Mouse (Mus musculus) kidney, embryonic 14.5 days (tissue): Measurements from ENCODE around the gene Pde4b. TPM values are rescaled to one million over a fixed set of nuclear protein-coding genes. Genes with fewer than 3 reads are reported as not detected.

Source experiments
- ATAC-seq: fragments of 200-750 bp; cut with Nextera tagmentation; 2 replicates; pipeline ENCODE4 v1.8.0; 2017; ENCODE audit warnings: moderate number of reproducible peaks, mild to moderate bottlenecking, moderate TSS enrichment, moderate library complexity; ENCODE audit not compliant: low FRiP score, low TSS enrichment
- H3K27ac ChIP-seq: fragments of 300-500 bp; sonication (generic); 2 replicates; pipeline ENCODE4 v1.5.1; 2014; ENCODE audit warnings: low read depth, mild to moderate bottlenecking, low read length, moderate library complexity, mixed read lengths
- H3K27me3 ChIP-seq: fragments of 300-500 bp; sonication (generic); 2 replicates; pipeline ENCODE4 v1.6.1; 2014; ENCODE audit warnings: mild to moderate bottlenecking, low read length; ENCODE audit not compliant: control insufficient read depth, insufficient read depth
- H3K36me3 ChIP-seq: fragments of 300-500 bp; sonication (generic); 2 replicates; pipeline ENCODE4 v1.6.1; 2014; ENCODE audit warnings: low read length, mixed read lengths; ENCODE audit not compliant: control insufficient read depth, insufficient read depth
- H3K4me1 ChIP-seq: fragments of 300-500 bp; sonication (generic); 2 replicates; pipeline ENCODE4 v1.6.1; 2014; ENCODE audit warnings: low read length, mixed read lengths; ENCODE audit not compliant: control insufficient read depth, insufficient read depth
- H3K4me2 ChIP-seq: fragments of 300-500 bp; sonication (generic); replicated peaks from 2 replicates; pipeline ENCODE4 v1.6.1; 2014; ENCODE audit warnings: low read depth, mild to moderate bottlenecking, low read length
- H3K4me3 ChIP-seq: fragments of 300-500 bp; sonication (generic); 2 replicates; pipeline ENCODE4 v1.5.1; 2014; ENCODE audit warnings: mild to moderate bottlenecking, low read length
- H3K9ac ChIP-seq: fragments of 300-500 bp; sonication (generic); 2 replicates; pipeline ENCODE4 v1.6.1; 2014; ENCODE audit warnings: low read depth, mild to moderate bottlenecking, low read length, moderate library complexity
- H3K9me3 ChIP-seq: fragments of 300-500 bp; sonication (generic); 2 replicates; pipeline ENCODE4 v1.6.1; 2016; ENCODE audit warnings: low read length; ENCODE audit not compliant: control insufficient read depth
- WGBS: fragments of 180-500 bp; shearing (Covaris S2); extraction: QIAGEN DNeasy Blood & Tissue Kit; methylation state at CpG from one replicate; pipeline ENCODE4 v1.1.7; 2014; 5-methylcytosine and 5-hydroxymethylcytosine counted together
- polyA plus RNA-seq: library from polyadenylated mRNA; unstranded; fragments of >200 nt; fragmentation: Nextera tagmentation; extraction: Ambion mirVana; gene quantifications from 2 replicates; pipeline ENCODE4 v1.2.1, GENCODE M21; 2014

Pde4b gene
- polyA plus RNA-seq, 1 experiment from 2014 or later, result 10.4 TPM

DNA sequence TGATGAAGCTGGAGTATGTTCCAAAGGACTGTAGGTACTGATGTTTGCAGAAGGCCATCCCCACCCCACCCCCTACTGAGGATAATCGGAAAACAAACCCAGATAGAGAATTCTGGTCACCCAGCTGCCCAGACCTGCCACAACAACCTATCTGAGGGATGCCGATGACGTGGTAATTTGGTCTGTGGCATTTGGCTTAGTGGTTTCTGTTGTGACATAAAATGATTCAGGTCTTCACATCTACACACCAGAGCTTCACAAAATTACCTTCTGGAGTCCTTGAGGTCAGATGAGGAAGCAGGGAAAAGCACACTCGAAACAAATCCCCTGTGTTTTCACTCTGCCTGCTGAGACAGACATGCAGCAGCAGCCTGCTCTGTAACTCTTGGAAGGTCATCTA, 444.4 kb downstream of the Pde4b start:
- Histone ChIP-seq H3K27me3 (no peaks in the 10 kb centered on the region), H3K4me2 (no peak overlapping the region), H3K4me3 (no peak overlapping the region), H3K27ac (no peak overlapping the region), H3K9me3 (no peaks in the 10 kb centered on the region), H3K36me3 (no peaks in the 10 kb centered on the region), H3K4me1 (no peaks in the 10 kb centered on the region), H3K9ac (no peak overlapping the region)
- no peak for ATAC-seq
- WGBS, result 63% methylated on average over 4 of the region's 4 CpGs

DNA sequence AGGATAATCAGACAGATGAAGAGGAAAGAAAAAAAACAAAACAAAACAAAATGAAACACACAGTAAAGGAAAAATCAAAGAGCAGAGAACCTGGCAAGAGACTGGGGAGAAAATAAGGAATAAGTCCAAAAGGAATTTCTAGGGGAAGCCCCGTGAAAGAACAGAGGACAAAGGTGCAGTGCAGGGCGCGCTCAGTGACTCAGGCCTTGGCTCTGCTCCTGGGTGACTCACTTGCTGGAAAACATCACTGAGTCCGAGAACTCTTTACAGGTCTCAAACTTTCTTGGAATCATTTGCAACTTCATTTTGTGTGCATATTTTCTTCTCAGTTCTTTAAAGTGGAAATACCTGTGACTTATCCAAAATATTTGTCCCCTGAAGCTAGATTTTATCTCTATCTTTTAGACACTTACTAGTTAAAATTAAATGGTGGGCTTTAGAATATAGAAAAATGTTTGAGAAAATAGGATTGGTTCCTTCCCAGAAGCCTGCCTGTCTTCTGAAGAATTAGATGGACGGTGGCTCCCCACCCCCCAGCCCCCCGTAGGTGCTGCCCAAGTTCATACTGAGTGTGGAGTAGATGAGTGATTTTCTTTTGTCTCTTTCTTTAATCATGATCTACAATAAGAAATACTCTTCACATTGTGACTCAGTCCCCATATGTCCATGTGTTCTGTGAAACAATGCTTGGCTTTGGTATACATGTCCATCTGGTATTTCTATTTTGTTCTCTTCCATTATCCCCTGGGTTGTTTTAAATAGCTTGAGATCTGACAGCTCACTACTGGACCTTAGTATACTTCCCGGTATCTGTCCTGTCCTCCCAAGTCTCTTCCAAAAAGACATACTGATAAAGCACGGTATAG, 446.1 kb downstream of the Pde4b start:
- H3K9me3 ChIP-seq, result no peaks in the 10 kb centered on the region
- H3K4me1 ChIP-seq, result no peaks in the 10 kb centered on the region
- H3K9ac ChIP-seq, result no peak overlapping the region
- no peak for ATAC-seq
- H3K27ac ChIP-seq, result no peak overlapping the region
- H3K4me3 ChIP-seq, result no peak overlapping the region
- WGBS, result 74% methylated on average over 8 of the region's 8 CpGs
- no peaks in the 10 kb centered on the region for H3K27me3 ChIP-seq
- H3K4me2 ChIP-seq, result no peak overlapping the region
- no peaks in the 10 kb centered on the region for H3K36me3 ChIP-seq

DNA sequence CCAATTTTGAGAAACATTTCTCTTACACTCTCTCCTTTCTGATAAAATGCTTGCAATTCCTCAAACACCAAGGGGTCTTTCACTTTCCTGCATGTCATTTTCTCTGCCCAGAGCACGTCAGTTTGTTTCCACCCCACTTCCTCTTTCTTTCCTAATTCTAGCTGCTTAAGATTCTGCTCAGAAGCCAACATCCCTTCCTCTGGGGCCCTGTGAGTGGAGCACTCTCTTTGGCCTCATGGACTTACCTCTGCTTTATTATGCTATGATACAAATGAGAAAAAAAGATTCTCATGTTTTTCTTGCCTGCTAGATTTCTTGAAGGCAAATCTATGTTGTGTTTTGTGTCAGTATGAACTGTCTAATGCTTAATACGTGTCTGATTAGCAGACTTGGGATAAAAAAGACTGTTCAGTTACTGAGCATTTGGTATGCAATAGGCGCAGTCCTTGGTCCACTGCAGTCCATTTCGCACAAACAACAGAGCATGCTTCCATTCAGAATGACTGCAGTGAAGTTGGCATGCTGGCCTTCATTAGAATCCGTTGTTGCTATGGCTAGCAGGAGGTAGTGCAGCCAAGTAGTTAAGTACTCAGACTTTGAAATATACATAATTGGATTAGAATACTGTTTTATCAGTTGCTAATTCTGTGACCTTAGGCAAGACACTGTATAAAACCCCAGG, 446.8 kb downstream of the Pde4b start:
- no peaks in the 10 kb centered on the region for H3K9me3 ChIP-seq
- no peak for ATAC-seq
- no peaks in the 10 kb centered on the region for H3K4me1 ChIP-seq
- H3K27ac ChIP-seq, result no peak overlapping the region
- no peak overlapping the region for H3K9ac ChIP-seq
- no peak overlapping the region for H3K4me2 ChIP-seq
- H3K4me3 ChIP-seq, result no peak overlapping the region
- H3K27me3 ChIP-seq, result no peaks in the 10 kb centered on the region
- 78% methylated on average over 5 of the region's 5 CpGs for WGBS
- no peaks in the 10 kb centered on the region for H3K36me3 ChIP-seq

DNA sequence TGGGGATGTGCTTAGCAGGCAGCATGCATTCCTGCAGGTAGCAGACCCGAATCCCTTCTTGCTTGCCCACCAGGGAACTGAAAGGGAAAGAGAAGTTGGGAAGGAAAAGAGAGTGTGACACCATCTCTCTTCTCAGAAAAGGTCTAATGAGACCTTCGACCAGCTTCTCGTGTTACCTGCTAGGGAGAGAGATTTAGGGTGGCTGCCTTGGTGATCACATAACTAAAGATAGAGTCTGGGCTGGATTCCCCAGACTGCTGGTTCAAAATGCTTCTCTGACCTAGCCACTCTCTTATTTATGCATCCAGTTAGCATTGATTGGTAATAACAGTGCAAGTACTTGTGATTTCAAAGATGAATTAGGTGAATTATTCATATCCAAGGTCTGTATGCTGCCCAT, 448.5 kb downstream of the Pde4b start:
- ATAC-seq, result no peak
- Histone ChIP-seq H3K9me3 (no peaks in the 10 kb centered on the region), H3K27me3 (no peaks in the 10 kb centered on the region), H3K4me1 (no peaks in the 10 kb centered on the region), H3K4me2 (no peak overlapping the region), H3K4me3 (no peak overlapping the region), H3K27ac (no peak overlapping the region), H3K36me3 (no peaks in the 10 kb centered on the region), H3K9ac (no peak overlapping the region)
- WGBS, result 60% methylated on average over 3 of the region's 3 CpGs

DNA sequence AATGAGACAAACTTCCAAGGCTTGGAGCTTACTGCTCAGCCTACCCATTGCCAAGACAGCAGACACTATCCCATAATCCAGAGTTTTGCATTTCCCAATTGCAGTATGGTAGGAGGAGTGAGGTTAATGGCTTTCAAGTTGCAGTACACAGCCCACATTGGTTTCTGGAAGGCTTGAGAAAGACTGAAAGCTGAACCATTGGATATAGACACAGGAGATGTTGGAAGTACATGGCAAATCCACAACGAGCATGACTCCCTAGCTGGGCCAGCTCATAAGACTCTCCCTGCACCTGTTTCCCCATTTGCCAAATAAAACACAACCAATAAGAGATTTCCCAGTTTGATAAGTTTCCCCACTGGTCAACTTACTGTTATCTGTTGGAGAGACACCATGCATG, 450.9 kb downstream of the Pde4b start:
- H3K4me1 ChIP-seq, result no peaks in the 10 kb centered on the region
- H3K9me3 ChIP-seq, result no peaks in the 10 kb centered on the region
- no peaks in the 10 kb centered on the region for H3K36me3 ChIP-seq
- H3K4me3 ChIP-seq, result no peak overlapping the region
- no peak for ATAC-seq
- H3K27me3 ChIP-seq, result no peaks in the 10 kb centered on the region
- H3K9ac ChIP-seq, result no peak overlapping the region
- H3K27ac ChIP-seq, result no peak overlapping the region
- no peak overlapping the region for H3K4me2 ChIP-seq
- WGBS, result 83% methylated on average over 1 of the region's 1 CpGs

DNA sequence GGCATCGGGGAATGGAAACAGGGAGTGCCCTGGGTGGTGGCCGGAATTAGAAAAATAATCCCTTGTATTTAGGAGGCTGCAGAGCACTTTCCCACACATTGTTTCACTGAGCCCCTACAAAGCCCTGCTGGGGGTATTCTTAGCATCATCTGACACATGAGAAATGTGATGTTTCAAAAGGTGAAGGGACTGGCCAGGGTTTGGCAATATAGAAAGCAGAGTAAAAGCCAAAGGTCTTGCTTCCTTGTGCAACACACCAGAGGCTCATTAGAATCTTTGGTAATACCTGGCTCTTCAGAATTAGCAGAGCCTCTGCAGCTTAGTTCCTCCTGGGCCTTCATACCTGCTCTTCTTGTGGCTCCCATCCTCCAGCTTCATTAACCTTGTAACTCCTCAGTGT, 451.4 kb downstream of the Pde4b start:
- no peaks in the 10 kb centered on the region for H3K36me3 ChIP-seq
- no peaks in the 10 kb centered on the region for H3K27me3 ChIP-seq
- ATAC-seq, result no peak
- WGBS, result 91% methylated on average over 2 of the region's 2 CpGs
- H3K9ac ChIP-seq, result no peak overlapping the region
- no peak overlapping the region for H3K27ac ChIP-seq
- H3K9me3 ChIP-seq, result no peaks in the 10 kb centered on the region
- H3K4me1 ChIP-seq, result no peaks in the 10 kb centered on the region
- no peak overlapping the region for H3K4me2 ChIP-seq
- H3K4me3 ChIP-seq, result no peak overlapping the region

DNA sequence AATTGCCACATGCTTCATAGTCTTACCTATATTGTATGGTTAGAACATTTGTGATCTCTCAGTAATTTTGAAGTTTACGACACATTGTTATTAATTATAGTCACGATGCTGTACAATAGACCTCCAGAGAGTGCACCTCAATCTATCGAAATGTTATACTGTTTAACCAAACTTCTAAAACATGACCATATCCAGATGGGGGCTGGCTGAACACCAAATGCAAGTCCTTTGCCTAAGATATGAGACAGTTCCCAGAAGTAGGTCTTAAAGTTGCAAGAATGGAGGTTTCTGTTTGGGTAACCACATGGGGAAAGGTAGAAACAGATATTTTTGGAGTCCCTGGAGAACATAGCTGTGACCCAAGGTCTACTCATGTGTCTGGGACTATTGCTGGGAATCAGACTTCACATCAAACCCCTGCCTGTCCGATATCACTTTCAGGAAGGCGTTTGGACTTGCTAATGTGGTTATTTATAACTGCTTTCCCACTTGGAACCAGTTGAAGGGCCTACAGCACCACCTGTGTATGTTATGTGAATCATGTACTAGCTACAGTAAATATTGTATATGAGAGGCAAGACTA, 452.3 kb downstream of the Pde4b start:
- H3K4me1 ChIP-seq, result no peaks in the 10 kb centered on the region
- no peak overlapping the region for H3K27ac ChIP-seq
- no peaks in the 10 kb centered on the region for H3K27me3 ChIP-seq

DNA sequence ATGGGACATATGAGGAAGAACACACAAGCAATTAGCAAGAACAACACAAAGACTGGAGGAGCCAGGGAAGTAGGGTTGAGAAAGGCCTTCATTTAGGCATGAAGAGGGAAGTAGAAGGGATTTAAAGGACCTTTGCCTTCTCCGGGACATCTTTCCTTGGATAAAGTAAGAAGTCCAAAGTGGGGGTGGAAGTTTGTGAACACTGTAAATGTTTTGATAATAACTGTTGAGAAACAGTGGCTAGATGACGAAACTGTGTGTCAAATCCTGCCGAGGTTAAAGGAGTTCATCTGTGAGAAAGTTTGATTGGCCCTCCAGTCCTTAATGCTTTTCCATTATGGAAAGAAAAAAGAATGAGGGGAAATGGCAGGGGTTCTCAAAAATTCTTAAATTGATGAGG, 455.6 kb downstream of the Pde4b start:
- H3K27me3 ChIP-seq, result no peaks in the 10 kb centered on the region
- no peak overlapping the region for H3K4me2 ChIP-seq
- no peaks in the 10 kb centered on the region for H3K36me3 ChIP-seq
- 85% methylated on average over 3 of the region's 3 CpGs for WGBS
- ATAC-seq, result no peak
- H3K9ac ChIP-seq, result no peak overlapping the region
- H3K27ac ChIP-seq, result no peak overlapping the region
- H3K9me3 ChIP-seq, result no peaks in the 10 kb centered on the region
- H3K4me3 ChIP-seq, result no peak overlapping the region
- no peaks in the 10 kb centered on the region for H3K4me1 ChIP-seq

More for the DNA sequence above, 452.3 kb downstream of the Pde4b start:
- Histone ChIP-seq H3K4me2 (no peak overlapping the region), H3K9me3 (no peaks in the 10 kb centered on the region), H3K36me3 (no peaks in the 10 kb centered on the region), H3K9ac (no peak overlapping the region), H3K4me3 (no peak overlapping the region)
- no peak for ATAC-seq
- WGBS, result 78% methylated on average over 5 of the region's 5 CpGs

DNA sequence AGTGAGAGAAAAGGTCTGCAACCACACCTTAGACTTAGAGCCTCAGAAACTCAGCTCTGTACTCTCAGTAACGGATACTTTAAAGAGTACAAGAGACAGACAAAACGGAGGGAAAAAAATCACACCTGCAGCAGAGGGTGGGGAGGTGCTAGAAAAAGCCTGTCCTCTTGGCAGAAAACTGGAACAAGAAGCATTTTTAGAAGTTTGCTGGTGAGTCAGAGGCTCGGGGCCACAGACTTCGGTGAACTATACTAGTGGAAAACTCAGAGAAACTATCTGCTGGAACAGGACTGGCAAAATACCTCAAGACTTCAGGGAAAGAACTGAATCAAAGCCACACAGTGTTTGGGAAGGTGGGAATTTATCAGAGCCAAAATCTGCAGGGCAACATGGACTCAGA, 457.9 kb downstream of the Pde4b start:
- Histone ChIP-seq H3K9me3 (no peaks in the 10 kb centered on the region), H3K27ac (no peak overlapping the region), H3K36me3 (no peaks in the 10 kb centered on the region), H3K4me3 (no peak overlapping the region), H3K27me3 (no peaks in the 10 kb centered on the region), H3K4me2 (no peak overlapping the region), H3K4me1 (no peaks in the 10 kb centered on the region), H3K9ac (no peak overlapping the region)
- no peak for ATAC-seq
- WGBS, result 81% methylated on average over 4 of the region's 4 CpGs
